Comparison of ENCODE assay signal across 8 mouse cellular contexts in the genomic region with DNA sequence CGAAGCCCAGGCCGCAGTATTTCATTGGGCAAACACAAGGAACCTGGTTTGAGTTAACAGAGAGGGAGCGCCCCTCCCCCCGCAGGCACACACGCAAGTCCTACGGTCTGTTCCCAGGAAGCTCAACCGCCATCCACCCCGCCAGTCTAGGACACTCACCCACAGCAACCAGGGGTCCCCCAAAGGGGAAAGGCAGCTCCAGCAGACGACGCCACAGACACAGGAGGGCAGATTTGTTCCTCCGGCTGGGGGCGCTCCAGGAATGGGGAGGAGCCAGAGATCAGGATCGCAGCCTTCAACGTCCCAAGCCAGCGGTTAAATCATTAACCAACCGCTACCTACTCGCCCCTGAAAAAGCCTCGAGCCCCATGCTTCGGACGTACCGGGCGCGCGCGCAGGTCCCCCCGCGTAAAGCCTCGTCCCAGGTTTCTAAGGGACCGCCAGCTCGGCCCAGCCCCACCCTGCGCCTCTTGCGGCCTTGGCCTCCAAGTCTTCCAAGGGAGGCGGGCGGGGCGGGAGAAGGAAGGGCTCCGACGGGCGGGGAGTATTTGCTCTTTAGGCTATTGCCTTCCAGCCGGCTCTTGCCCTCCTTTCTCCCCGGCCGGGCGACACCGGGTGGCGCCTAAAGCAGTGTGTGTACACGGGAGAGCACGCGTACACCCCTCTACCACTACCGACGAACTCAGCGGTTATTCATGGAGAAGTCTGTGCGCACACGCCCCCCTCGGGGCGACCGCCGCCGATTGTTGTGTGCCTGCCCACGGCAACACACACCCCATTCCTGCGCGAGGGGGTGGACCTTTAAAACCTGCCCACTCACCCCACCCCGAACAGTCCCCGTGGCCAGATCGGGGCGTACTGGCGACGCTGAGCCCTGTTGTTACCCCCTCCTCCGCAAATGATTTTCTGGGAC. TPM values are rescaled to one million over a fixed set of nuclear protein-coding genes. Genes with fewer than 3 reads are reported as not detected.
DNase-seq lines count a peak whose midpoint lies in the region; ATAC-seq and TF ChIP-seq lines count a peak whose summit lies in the region.

No protein-coding gene starts in this region.

- peaks cover 8% of the 10 kb centered on the region for H3K36me3 ChIP-seq in forebrain, postnatal 0 days (ENCODE audit: insufficient read depth)
- peaks cover 2% of the 10 kb centered on the region for H3K36me3 ChIP-seq in lung, embryonic 16.5 days (ENCODE audit: control insufficient read depth, insufficient read depth, low read length)

- H3K4me2 ChIP-seq in forebrain, postnatal 0 days (ENCODE audit: low read depth), result peak overlapping the region; percentile 85
- H3K4me2 ChIP-seq in lung, embryonic 16.5 days (ENCODE audit: low read depth, low read length), result peak overlapping the region; percentile 88

- peak; percentile 47 for ATAC-seq in forebrain, postnatal 0 days
- ATAC-seq in lung, embryonic 16.5 days (ENCODE audit: low read depth), result peak; percentile 27

- TF ChIP-seq POLR2A in cerebellum, adult 2 months (IDR thresholded peaks at IDR 0.05; ENCODE audit: borderline replicate concordance, insufficient read depth, low read length), result no peak

- H3K27ac ChIP-seq in cerebellum, adult 2 months (ENCODE audit: insufficient read depth, low read length), result peak overlapping the region; percentile 2; the same call in 1 of the 2 replicates
- peak overlapping the region; percentile 94 for H3K27ac ChIP-seq in forebrain, postnatal 0 days (ENCODE audit: low read depth, low read length)
- peak overlapping the region; percentile 99 for H3K27ac ChIP-seq in lung, embryonic 16.5 days (ENCODE audit: low read length)

- H3K27me3 ChIP-seq in cerebellum, adult 2 months (ENCODE audit: control insufficient read depth, insufficient read depth, low read length), result no peaks in the 10 kb centered on the region
- H3K27me3 ChIP-seq in forebrain, postnatal 0 days (ENCODE audit: insufficient read depth, low read length), result no peaks in the 10 kb centered on the region
- no peaks in the 10 kb centered on the region for H3K27me3 ChIP-seq in lung, embryonic 16.5 days (ENCODE audit: control insufficient read depth, insufficient read depth, low read depth, low read length)

- peak overlapping the region; percentile 93 for H3K9ac ChIP-seq in forebrain, postnatal 0 days
- peak overlapping the region; percentile 93 for H3K9ac ChIP-seq in lung, embryonic 16.5 days (ENCODE audit: low read length)

- no peaks in the 10 kb centered on the region for H3K9me3 ChIP-seq in forebrain, postnatal 0 days (ENCODE audit: low read length)
- H3K9me3 ChIP-seq in lung, embryonic 16.5 days (ENCODE audit: control insufficient read depth, low read length), result no peaks in the 10 kb centered on the region

- peak; percentile 91 for DNase-seq in Muller cell, postnatal 12 days (ENCODE audit: inconsistent ontology term)
- peak; percentile 30 to 42 for DNase-seq in cerebellum, adult 2 months
- DNase-seq in forebrain, postnatal 0 days, result peak; percentile 80
- peak; percentile 77 for DNase-seq in heart, postnatal 4 days
- DNase-seq in layer of hippocampus, adult 9-11 months, result peak; percentile 56
- DNase-seq in ovary, adult 18-20 months (ENCODE audit: low spot score), result peak; percentile 65
- peak; percentile 76 to 85 for DNase-seq in thymus, postnatal 10 days (ENCODE audit: low spot score in 2 of 2)

- no peaks in the 10 kb centered on the region for H3K4me1 ChIP-seq in cerebellum, adult 2 months (ENCODE audit: control insufficient read depth, insufficient read depth, low read length)
- peaks cover 21% of the 10 kb centered on the region for H3K4me1 ChIP-seq in forebrain, postnatal 0 days (ENCODE audit: insufficient read depth)
- H3K4me1 ChIP-seq in lung, embryonic 16.5 days (replicated peaks; ENCODE audit: control insufficient read depth, insufficient read depth, low read length), result peaks cover 34% of the 10 kb centered on the region

- H3K4me3 ChIP-seq in cerebellum, adult 2 months (replicated peaks; ENCODE audit: insufficient read depth, low read depth, low read length), result peak overlapping the region; percentile 51
- H3K4me3 ChIP-seq in forebrain, postnatal 0 days (ENCODE audit: low read depth, low read length), result peak overlapping the region; percentile 96
- peak overlapping the region; percentile 90 for H3K4me3 ChIP-seq in lung, embryonic 16.5 days (ENCODE audit: low read length)

- 0 out of 2 replicates have a peak, but pooled peaks have one; percentile 13 for TF ChIP-seq CTCF in cerebellum, adult 2 months (IDR thresholded peaks at IDR 0.05; ENCODE audit: borderline replicate concordance, insufficient read depth, low read depth, low read length)
- peak; percentile 64 for TF ChIP-seq CTCF in forebrain, postnatal 0 days (IDR thresholded peaks at IDR 0.05; ENCODE audit: low read depth)

- 2% methylated on average over 67 of the region's 67 CpGs for WGBS in cerebellum, adult 2 months
- WGBS in forebrain, postnatal 0 days, result 3% methylated on average over 66 of the region's 67 CpGs
- 1% methylated on average over 64 of the region's 67 CpGs for WGBS in lung, embryonic 16.5 days

RNA-seq across cellular contexts. Expression of a gene that starts 0.9 kb away (rescaled TPM):
- polyA plus RNA-seq in cerebellum, adult 2 months (2012; rRNA removed), result 73.8 and 77.5 TPM in 2 replicates
- total RNA-seq in forebrain, postnatal 0 days (2014; rRNA removed), result 86.6 and 102 TPM in 2 replicates
- 75.4 and 81.0 TPM in 2 replicates for polyA plus RNA-seq in forebrain, postnatal 0 days (2015; fragmentation: Nextera tagmentation; extraction: Ambion mirVana)
- 10 to 100 TPM; 18.7 to 20.7 TPM for total RNA-seq in heart, postnatal 4 days (2021)
- polyA plus RNA-seq in lung, embryonic 16.5 days (2015; fragmentation: Nextera tagmentation; extraction: Ambion mirVana), result 129 and 130 TPM in 2 replicates

RNA-seq across cellular contexts. Expression of a gene that starts 41.0 kb away (rescaled TPM):
- polyA plus RNA-seq in cerebellum, adult 2 months (2012; rRNA removed), result 7.5 and 7.6 TPM in 2 replicates
- not detected in 2 replicates for total RNA-seq in forebrain, postnatal 0 days (2014; rRNA removed)
- polyA plus RNA-seq in forebrain, postnatal 0 days (2015; fragmentation: Nextera tagmentation; extraction: Ambion mirVana), result 0.10 and 0.30 TPM in 2 replicates
- not detected for total RNA-seq in heart, postnatal 4 days (2021)
- 0.90 and 3.1 TPM in 2 replicates for polyA plus RNA-seq in lung, embryonic 16.5 days (2015; fragmentation: Nextera tagmentation; extraction: Ambion mirVana)

Comparison
In these comparisons a context has a peak if more than half of its experiments do, and no peak if none do; other contexts are left out.
1. Peak in every context shown above with its lines: DNase-seq, ATAC-seq, H3K4me3 ChIP-seq and H3K27ac ChIP-seq.
2. DNase-seq: peak in every context shown above with its lines; median percentile 91 in Muller cell, postnatal 12 days; 80 in thymus, postnatal 10 days; 80 in forebrain, postnatal 0 days; 77 in heart, postnatal 4 days; 65 in ovary, adult 18-20 months; 56 in layer of hippocampus, adult 9-11 months; 36 in cerebellum, adult 2 months.
3. H3K27ac ChIP-seq: peak in every context shown above with its lines; median percentile 99 in lung, embryonic 16.5 days; 94 in forebrain, postnatal 0 days; 2 in cerebellum, adult 2 months.